Mouse (Mus musculus): ENCODE results near the gene Klk6. TPM values are rescaled to one million over a fixed set of nuclear protein-coding genes. Genes with fewer than 3 reads are reported as not detected.

The Klk6 gene
- polyA plus RNA-seq, 1 experiment, result 102 TPM

GRCm38 (mm10) chr7:43797844-43798462 lies 26.3 kb upstream of the Klk6 start:
- 37% methylated on average over 13 of the region's 13 CpGs for WGBS
- no peak for DNase-seq

GRCm38 (mm10) chr7:43799876-43800275 lies 24.4 kb upstream of the Klk6 start:
- no peak for TF ChIP-seq CTCF (IDR thresholded peaks at IDR 0.05; ENCODE audit: borderline replicate concordance, insufficient read depth, low read depth, low read length)
- no peak for TF ChIP-seq POLR2A (IDR thresholded peaks at IDR 0.05; ENCODE audit: borderline replicate concordance, insufficient read depth, low read length)

More at GRCm38 (mm10) chr7:43797844-43798462, 26.3 kb upstream of the Klk6 start:
- Histone ChIP-seq H3K4me1 (ENCODE audit: control insufficient read depth, insufficient read depth, low read length) (no peaks in the 10 kb centered on the region), H3K4me3 (replicated peaks; ENCODE audit: insufficient read depth, low read depth, low read length) (no peak overlapping the region), H3K27me3 (ENCODE audit: control insufficient read depth, insufficient read depth, low read length) (no peaks in the 10 kb centered on the region; the same call in 1 of the 2 replicates), H3K27ac (ENCODE audit: insufficient read depth, low read length) (no peak overlapping the region)
- TF ChIP-seq CTCF (IDR thresholded peaks at IDR 0.05; ENCODE audit: borderline replicate concordance, insufficient read depth, low read depth, low read length), result no peak
- no peak for TF ChIP-seq POLR2A (IDR thresholded peaks at IDR 0.05; ENCODE audit: borderline replicate concordance, insufficient read depth, low read length)

GRCm38 (mm10) chr7:43810994-43811393 lies 13.3 kb upstream of the Klk6 start, which contains the start of gene Klk7:
Gene Klk7 (plus strand): TSS chr7:43811294.
- TF ChIP-seq POLR2A (IDR thresholded peaks at IDR 0.05; ENCODE audit: borderline replicate concordance, insufficient read depth, low read length) (no peak), CTCF (IDR thresholded peaks at IDR 0.05; ENCODE audit: borderline replicate concordance, insufficient read depth, low read depth, low read length) (no peak)
- Histone ChIP-seq H3K27me3 (ENCODE audit: control insufficient read depth, insufficient read depth, low read length) (no peaks in the 10 kb centered on the region), H3K4me1 (ENCODE audit: control insufficient read depth, insufficient read depth, low read length) (no peaks in the 10 kb centered on the region), H3K4me3 (replicated peaks; ENCODE audit: insufficient read depth, low read depth, low read length) (no peak within 1 kb of the TSS), H3K27ac (ENCODE audit: insufficient read depth, low read length) (no peak within 1 kb of the TSS)
- no peak for DNase-seq
- 54% methylated on average over 5 of the region's 5 CpGs for WGBS

More at GRCm38 (mm10) chr7:43799876-43800275, 24.4 kb upstream of the Klk6 start:
- no peak overlapping the region for H3K4me3 ChIP-seq (replicated peaks; ENCODE audit: insufficient read depth, low read depth, low read length)
- no peaks in the 10 kb centered on the region; the same call in 1 of the 2 replicates for H3K27me3 ChIP-seq (ENCODE audit: control insufficient read depth, insufficient read depth, low read length)
- WGBS, result 59% methylated on average over 7 of the region's 7 CpGs
- no peak for DNase-seq
- H3K4me1 ChIP-seq (ENCODE audit: control insufficient read depth, insufficient read depth, low read length), result no peaks in the 10 kb centered on the region
- no peak overlapping the region for H3K27ac ChIP-seq (ENCODE audit: insufficient read depth, low read length)

DNA sequence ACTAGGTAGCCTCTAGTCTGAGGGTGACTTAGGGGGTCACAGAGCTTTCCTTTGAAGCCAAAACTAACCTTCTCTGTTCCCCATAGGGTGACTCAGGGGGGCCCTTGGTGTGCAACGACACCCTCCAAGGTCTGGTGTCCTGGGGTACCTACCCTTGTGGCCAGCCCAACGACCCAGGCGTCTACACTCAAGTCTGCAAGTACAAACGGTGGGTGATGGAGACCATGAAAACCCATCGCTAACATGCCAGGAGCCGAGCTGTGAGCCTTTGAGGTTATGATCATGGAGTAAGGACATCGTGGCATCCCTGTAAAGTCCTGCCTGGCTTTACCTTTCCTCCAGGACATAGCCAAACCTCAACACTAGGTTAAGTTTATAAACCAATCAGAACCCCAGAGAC lies 9.1 kb upstream of the Klk6 start:
- no peaks in the 10 kb centered on the region for H3K4me1 ChIP-seq (ENCODE audit: control insufficient read depth, insufficient read depth, low read length)
- TF ChIP-seq CTCF (IDR thresholded peaks at IDR 0.05; ENCODE audit: borderline replicate concordance, insufficient read depth, low read depth, low read length) (no peak), POLR2A (IDR thresholded peaks at IDR 0.05; ENCODE audit: borderline replicate concordance, insufficient read depth, low read length) (no peak)
- DNase-seq, result no peak
- H3K4me3 ChIP-seq (replicated peaks; ENCODE audit: insufficient read depth, low read depth, low read length), result no peak overlapping the region
- 85% methylated on average over 7 of the region's 7 CpGs for WGBS
- no peak overlapping the region for H3K27ac ChIP-seq (ENCODE audit: insufficient read depth, low read length)
- H3K27me3 ChIP-seq (ENCODE audit: control insufficient read depth, insufficient read depth, low read length), result no peaks in the 10 kb centered on the region

DNA sequence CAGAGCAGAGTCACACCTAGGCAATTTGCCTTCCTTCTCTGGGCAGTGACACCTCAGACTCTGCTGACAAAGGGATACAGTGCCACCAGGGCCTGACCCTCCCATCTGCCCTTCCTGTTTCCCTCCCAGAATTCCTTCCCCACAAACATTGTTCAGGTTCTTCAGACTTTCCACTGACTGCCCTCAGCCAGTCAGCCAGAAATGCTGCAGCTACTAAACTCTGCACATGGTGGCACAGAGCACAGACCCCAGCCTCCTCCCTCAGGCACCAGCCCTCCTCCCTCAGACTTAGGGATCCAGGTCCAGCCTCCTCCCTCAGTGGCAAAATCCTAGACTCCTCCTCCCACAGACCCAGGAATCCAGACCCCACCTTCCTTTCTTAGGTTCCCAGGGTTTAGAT lies 7.6 kb upstream of the Klk6 start:
- H3K4me1 ChIP-seq (ENCODE audit: control insufficient read depth, insufficient read depth, low read length), result no peaks in the 10 kb centered on the region
- H3K27ac ChIP-seq (ENCODE audit: insufficient read depth, low read length), result no peak overlapping the region
- no peak for DNase-seq
- H3K4me3 ChIP-seq (replicated peaks; ENCODE audit: insufficient read depth, low read depth, low read length), result no peak overlapping the region
- H3K27me3 ChIP-seq (ENCODE audit: control insufficient read depth, insufficient read depth, low read length), result no peaks in the 10 kb centered on the region
- TF ChIP-seq POLR2A (IDR thresholded peaks at IDR 0.05; ENCODE audit: borderline replicate concordance, insufficient read depth, low read length) (no peak), CTCF (IDR thresholded peaks at IDR 0.05; ENCODE audit: borderline replicate concordance, insufficient read depth, low read depth, low read length) (no peak)

- no peak for DNase-seq
- no peaks in the 10 kb centered on the region for H3K4me1 ChIP-seq (ENCODE audit: control insufficient read depth, insufficient read depth, low read length)
- TF ChIP-seq POLR2A (IDR thresholded peaks at IDR 0.05; ENCODE audit: borderline replicate concordance, insufficient read depth, low read length) (no peak), CTCF (IDR thresholded peaks at IDR 0.05; ENCODE audit: borderline replicate concordance, insufficient read depth, low read depth, low read length) (no peak)
- 84% methylated on average over 7 of the region's 7 CpGs for WGBS
- no peak overlapping the region for H3K4me3 ChIP-seq (replicated peaks; ENCODE audit: insufficient read depth, low read depth, low read length)
- no peaks in the 10 kb centered on the region for H3K27me3 ChIP-seq (ENCODE audit: control insufficient read depth, insufficient read depth, low read length)
- no peak overlapping the region for H3K27ac ChIP-seq (ENCODE audit: insufficient read depth, low read length)
These were observed 2.7 kb upstream of the Klk6 start for GRCm38 (mm10) chr7:43821581-43821980.

DNA sequence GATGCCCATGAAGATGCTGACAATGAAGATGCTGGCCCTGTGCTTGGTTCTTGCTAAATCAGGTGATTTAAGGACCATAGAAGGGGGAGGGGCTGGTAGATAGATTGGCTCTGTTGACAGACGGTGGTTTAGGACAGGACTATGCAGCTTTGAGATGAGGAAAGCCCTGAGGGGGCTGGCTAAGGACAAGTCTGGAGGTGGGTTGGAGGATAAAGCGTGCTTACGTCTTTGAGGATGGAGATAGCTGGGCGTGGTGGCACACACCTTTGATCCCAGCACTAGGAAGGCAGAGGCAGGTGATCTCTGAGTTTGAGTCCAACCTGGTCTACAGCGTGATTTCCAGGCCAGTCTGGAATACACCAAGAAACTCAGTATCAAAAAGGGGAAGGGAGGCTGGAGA lies 1.8 kb downstream of the Klk6 start:
- 87% methylated on average over 5 of the region's 5 CpGs for WGBS

DNA sequence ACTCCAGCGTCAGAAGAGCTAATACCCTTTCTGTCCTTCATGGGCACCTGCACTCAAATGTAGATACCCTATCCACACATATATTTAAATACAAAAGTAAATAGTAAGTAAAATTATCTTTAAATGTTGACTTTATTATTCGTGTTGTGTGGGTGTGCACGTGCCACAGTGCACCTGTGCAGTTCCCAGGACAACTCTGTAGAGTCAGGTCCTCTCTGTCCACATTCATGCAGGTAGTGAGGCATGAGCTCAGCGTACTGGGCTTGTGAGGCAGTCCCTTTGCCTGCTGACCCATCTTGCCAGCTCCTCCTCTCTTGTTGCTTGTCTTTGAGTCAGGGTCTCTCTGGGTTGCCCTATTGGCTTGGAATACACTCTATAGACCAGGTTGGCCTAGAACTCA lies 3.4 kb downstream of the Klk6 start:
- no peaks in the 10 kb centered on the region for H3K4me1 ChIP-seq (ENCODE audit: control insufficient read depth, insufficient read depth, low read length)
- H3K4me3 ChIP-seq (replicated peaks; ENCODE audit: insufficient read depth, low read depth, low read length), result no peak overlapping the region
- no peak overlapping the region for H3K27ac ChIP-seq (ENCODE audit: insufficient read depth, low read length)
- no peaks in the 10 kb centered on the region; the same call in 1 of the 2 replicates for H3K27me3 ChIP-seq (ENCODE audit: control insufficient read depth, insufficient read depth, low read length)
- TF ChIP-seq POLR2A (IDR thresholded peaks at IDR 0.05; ENCODE audit: borderline replicate concordance, insufficient read depth, low read length) (no peak), CTCF (IDR thresholded peaks at IDR 0.05; ENCODE audit: borderline replicate concordance, insufficient read depth, low read depth, low read length) (no peak)
- 81% methylated on average over 4 of the region's 4 CpGs for WGBS
- DNase-seq, result no peak

More for the DNA sequence above, 1.8 kb downstream of the Klk6 start:
- DNase-seq, result no peak
- Histone ChIP-seq H3K4me3 (replicated peaks; ENCODE audit: insufficient read depth, low read depth, low read length) (no peak overlapping the region), H3K27me3 (ENCODE audit: control insufficient read depth, insufficient read depth, low read length) (no peaks in the 10 kb centered on the region), H3K27ac (ENCODE audit: insufficient read depth, low read length) (no peak overlapping the region), H3K4me1 (ENCODE audit: control insufficient read depth, insufficient read depth, low read length) (no peaks in the 10 kb centered on the region)
- TF ChIP-seq POLR2A (IDR thresholded peaks at IDR 0.05; ENCODE audit: borderline replicate concordance, insufficient read depth, low read length) (no peak), CTCF (IDR thresholded peaks at IDR 0.05; ENCODE audit: borderline replicate concordance, insufficient read depth, low read depth, low read length) (no peak)
